Mouse (Mus musculus) heart, adult 18-20 months (tissue): ENCODE results near the gene Phlpp1. TPM values are rescaled to one million over a fixed set of nuclear protein-coding genes. Genes with fewer than 3 reads are reported as not detected.

Source experiments
- DNase-seq, 2 experiments: peaks; one replicate each; pipeline ENCODE4 v3.0.0; 2021 to 2022; ENCODE audit warnings: mixed read lengths in 1 of 2
- total RNA-seq, 2 experiments: library from RNA; stranded (reverse); gene quantifications; 2 replicates each; pipeline ENCODE4 v1.2.3; 2021

Phlpp1 gene
- total RNA-seq, 2 experiments from 2014 or later, result 16.3 to 19.1 TPM

- DNase-seq, result peak; percentile 68 to 80
Observed at GRCm38 (mm10) chr1:106316641-106317304, 145.2 kb downstream of the Phlpp1 start.

GRCm38 (mm10) chr1:106318341-106318740 is 146.8 kb downstream of the Phlpp1 start:
- no peak for DNase-seq

- peak in 1 of 2 experiments; percentile 18 for DNase-seq
Observed at GRCm38 (mm10) chr1:106320583-106320982, 149.0 kb downstream of the Phlpp1 start.

- DNase-seq, result no peak
Observed at GRCm38 (mm10) chr1:106321432-106322126, 150.0 kb downstream of the Phlpp1 start.

- no peak for DNase-seq
Observed at GRCm38 (mm10) chr1:106326691-106327090, 155.1 kb downstream of the Phlpp1 start.

GRCm38 (mm10) chr1:106342100-106342499 is 170.5 kb downstream of the Phlpp1 start:
- DNase-seq, result no peak

- no peak for DNase-seq
Observed at GRCm38 (mm10) chr1:106345265-106345664, 173.7 kb downstream of the Phlpp1 start.

GRCm38 (mm10) chr1:106346776-106347175 is 175.2 kb downstream of the Phlpp1 start:
- DNase-seq, result no peak

- no peak for DNase-seq
Observed at GRCm38 (mm10) chr1:106349116-106349515, 177.6 kb downstream of the Phlpp1 start.

GRCm38 (mm10) chr1:106351512-106351911 is 180.0 kb downstream of the Phlpp1 start:
- DNase-seq, result no peak

GRCm38 (mm10) chr1:106352801-106353511 is 181.4 kb downstream of the Phlpp1 start:
- DNase-seq, result no peak

- no peak for DNase-seq
Observed at GRCm38 (mm10) chr1:106353993-106354392, 182.4 kb downstream of the Phlpp1 start.

- DNase-seq, result no peak
Observed at GRCm38 (mm10) chr1:106359474-106359873, 187.9 kb downstream of the Phlpp1 start.

- peak in 1 of 2 experiments; percentile 14 for DNase-seq
Observed at GRCm38 (mm10) chr1:106362841-106363604, 191.5 kb downstream of the Phlpp1 start.

- DNase-seq, result no peak
Observed at GRCm38 (mm10) chr1:106369330-106369729, 197.8 kb downstream of the Phlpp1 start.

GRCm38 (mm10) chr1:106372446-106372845 is 200.9 kb downstream of the Phlpp1 start:
- DNase-seq, result no peak

- no peak for DNase-seq
Observed at GRCm38 (mm10) chr1:106373656-106374055, 202.1 kb downstream of the Phlpp1 start.

- peak; percentile 29 to 34 for DNase-seq
Observed at GRCm38 (mm10) chr1:106374274-106374673, 202.7 kb downstream of the Phlpp1 start.

GRCm38 (mm10) chr1:106374971-106375370 is 203.4 kb downstream of the Phlpp1 start:
- no peak for DNase-seq

- no peak for DNase-seq
Observed at GRCm38 (mm10) chr1:106376003-106376402, 204.5 kb downstream of the Phlpp1 start.

GRCm38 (mm10) chr1:106380465-106380864 is 208.9 kb downstream of the Phlpp1 start:
- DNase-seq, result no peak

- no peak for DNase-seq
Observed at GRCm38 (mm10) chr1:106386542-106386941, 215.0 kb downstream of the Phlpp1 start.
